Mouse (Mus musculus) erythroid progenitor cell, adult 5-6 weeks (primary cell): ENCODE data around the gene Il17d. TPM values are rescaled to one million over a fixed set of nuclear protein-coding genes. Genes with fewer than 3 reads are reported as not detected.

Source experiments
- ATAC-seq: replicated peaks from 2 replicates; pipeline ENCODE4 v1.8.0; 2016; ENCODE audit warnings: moderate number of reproducible peaks, mild to moderate bottlenecking, moderate TSS enrichment, inconsistent platforms; ENCODE audit not compliant: poor library complexity, low FRiP score, severe bottlenecking
- total RNA-seq, 2 experiments: library from RNA; stranded (forward) in 1 of 2; stranded (reverse) in 1 of 2; fragments of 150-400 nt in 1 of 2; fragments of 186-747, 209-891 nt in 1 of 2; gene quantifications; 2 replicates each; pipeline versions ENCODE4 v1.2.3 to v1.2.4; 2015 to 2017; ENCODE audit warnings: low replicate concordance in 2 of 2

Gene Il17d
- total RNA-seq (2015; ENCODE audit: low replicate concordance) = not detected in 2 replicates
- not detected in 2 replicates for total RNA-seq (2017; ENCODE audit: low replicate concordance)

DNA sequence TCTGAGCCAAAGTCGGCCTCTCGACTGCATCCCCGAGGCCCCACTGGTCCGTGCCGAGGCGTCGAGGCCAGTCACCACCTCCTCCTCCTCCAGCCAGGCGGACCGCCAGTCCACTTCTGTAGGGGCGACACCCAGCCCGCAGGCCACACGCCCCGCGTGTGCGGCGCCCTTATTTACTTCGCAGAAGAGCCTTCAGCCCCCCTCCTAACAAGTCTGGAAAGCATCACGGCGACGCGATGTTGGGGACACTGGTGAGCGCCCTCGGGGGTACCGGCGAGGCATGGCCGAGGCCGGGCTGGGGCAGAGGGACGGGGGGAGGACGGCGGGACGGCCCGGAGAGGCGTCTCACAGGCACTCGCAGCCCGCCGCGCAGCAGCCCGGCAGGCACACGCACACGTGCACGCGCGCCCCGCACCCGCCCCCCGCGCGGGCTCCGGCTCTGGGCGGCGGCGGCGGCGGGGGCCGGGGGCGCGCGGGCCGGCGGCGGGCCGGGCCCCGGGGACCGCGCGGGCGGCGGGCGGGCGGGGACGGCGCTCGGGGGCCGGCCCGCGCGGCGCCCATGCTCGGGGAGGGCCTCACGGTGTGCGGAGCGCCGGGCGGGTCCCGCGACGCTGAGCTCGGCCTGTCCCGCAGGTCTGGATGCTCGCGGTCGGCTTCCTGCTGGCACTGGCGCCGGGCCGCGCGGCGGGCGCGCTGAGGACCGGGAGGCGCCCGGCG lies at the start of gene Il17d:
Gene Il17d (plus strand): TSS at position 107 of the 717 bp plus-strand sequence.
- no peak for ATAC-seq

DNA sequence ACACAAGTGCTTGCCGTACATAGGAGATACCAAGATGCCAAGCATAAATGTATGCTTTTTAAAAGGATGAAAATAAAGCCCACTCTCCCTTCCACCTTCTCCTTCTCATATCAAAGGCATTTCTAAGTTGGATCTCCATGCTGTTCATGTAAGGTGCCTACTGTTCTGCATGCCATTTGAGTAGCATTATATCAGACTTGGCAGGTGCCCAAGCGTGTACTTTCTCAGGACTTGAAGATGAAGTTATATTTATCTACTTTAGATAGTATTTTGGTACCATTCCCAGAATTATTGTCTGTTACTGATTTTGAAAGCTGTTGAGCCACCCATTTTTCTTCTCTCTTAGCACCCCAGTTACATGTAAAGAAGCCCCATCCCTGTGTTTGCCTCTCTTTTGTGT lies 49.5 kb upstream of the Il17d start:
- no peak for ATAC-seq

DNA sequence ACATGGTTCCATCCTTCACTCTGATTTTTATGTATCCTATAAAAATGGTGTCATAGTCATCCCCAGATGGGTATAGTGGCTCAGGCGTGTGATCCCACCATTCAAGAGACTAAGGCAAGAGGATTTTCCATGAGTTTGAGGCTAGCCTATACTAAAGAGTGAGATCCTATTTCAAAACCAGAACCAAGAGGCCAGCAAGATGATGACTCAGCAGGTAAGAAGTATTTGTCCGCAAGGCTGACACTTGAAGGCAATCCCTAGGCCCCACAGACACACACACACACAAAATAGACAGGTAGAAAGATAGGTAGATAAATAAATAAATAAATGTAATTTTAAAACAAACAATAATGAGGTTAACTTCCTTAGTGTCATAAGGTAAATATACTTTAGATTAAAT lies 42.3 kb upstream of the Il17d start:
- no peak for ATAC-seq

DNA sequence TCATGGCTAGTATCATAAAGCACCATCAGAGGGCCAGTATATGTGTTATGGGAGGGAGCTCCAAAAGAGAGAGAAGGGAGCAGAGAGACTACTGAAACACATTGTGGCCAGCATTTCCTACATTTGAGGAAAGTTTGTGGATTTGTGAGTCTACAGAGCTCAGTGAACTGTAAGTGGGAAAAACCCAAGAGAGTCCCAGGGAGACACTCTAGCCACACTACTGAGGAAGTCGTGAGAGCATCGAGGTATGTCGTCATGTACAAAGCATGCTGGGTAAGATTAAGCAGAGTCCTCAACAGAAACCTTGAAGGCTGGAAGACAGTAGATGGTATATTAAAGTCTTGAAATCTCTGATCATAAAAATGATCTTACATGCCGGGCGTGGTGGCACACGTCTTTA lies 40.4 kb upstream of the Il17d start:
- ATAC-seq = no peak

DNA sequence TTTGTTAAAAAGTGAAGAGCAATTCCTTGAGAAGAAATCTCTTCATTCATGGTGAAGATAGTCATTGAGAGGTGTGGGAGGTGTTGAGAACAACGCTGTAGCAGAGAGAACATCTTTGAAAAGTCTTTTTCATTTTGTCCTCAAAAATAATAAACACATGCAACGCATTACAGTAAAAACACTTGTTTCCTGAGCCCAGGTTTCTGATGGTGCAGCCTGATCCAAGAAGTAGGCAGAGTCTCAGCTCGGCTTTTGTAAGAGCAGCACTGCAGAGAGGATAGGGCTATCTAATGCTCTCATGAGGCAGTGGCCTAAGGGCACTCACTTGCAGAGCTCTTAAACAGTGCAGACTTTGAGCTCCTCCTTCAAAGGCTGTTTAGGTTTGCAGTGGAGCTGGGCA lies 34.9 kb upstream of the Il17d start:
- ATAC-seq = no peak

GRCm38 (mm10) chr14:57493840-57494239 lies 30.7 kb upstream of the Il17d start:
- ATAC-seq = no peak

- no peak for ATAC-seq
Measured at GRCm38 (mm10) chr14:57503729-57504128, 20.8 kb upstream of the Il17d start.

DNA sequence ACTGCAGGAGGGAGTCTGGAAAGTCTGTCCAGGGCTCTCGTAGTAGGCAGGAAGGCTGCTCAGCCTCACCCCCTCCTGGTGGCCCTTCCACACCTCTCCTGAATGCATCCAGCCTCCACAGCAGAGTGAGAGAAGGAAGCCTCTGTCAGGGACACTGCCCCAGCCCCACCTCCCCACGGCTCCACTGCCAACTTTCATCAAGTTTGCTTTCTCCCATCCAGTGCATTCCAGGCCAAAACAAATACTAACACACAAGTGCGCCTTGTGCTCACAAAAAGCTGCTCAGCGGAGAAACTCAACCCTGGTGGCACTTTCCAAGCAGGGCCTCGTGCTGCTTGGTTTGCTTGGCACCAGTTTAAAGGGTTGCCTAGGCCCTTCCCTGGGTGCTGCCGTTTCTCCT lies 15.0 kb upstream of the Il17d start:
- no peak for ATAC-seq

- ATAC-seq = no peak
Measured at GRCm38 (mm10) chr14:57515156-57515762, 9.3 kb upstream of the Il17d start.

DNA sequence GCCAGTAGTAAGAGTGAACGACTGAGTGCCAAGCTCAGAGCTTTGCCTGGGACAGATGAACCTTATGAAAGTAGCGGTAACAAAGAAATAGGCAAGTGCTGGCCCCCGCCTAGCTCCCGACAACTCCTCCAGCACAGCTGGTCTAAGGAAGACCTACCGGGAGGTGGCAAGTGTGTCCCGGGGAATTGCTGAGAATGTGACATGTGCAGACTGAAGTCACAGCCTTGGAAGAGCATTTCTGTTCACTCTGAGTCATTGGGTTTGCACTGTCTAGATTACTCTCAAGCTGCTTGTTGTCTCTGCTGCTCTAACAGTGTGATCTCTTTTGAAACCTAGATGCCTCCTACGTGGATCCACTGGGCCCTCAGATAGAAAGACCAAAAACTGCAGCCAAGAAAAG lies 7.6 kb upstream of the Il17d start:
- ATAC-seq = no peak

GRCm38 (mm10) chr14:57523762-57524161 lies 815 bp upstream of the Il17d start:
- ATAC-seq = no peak

DNA sequence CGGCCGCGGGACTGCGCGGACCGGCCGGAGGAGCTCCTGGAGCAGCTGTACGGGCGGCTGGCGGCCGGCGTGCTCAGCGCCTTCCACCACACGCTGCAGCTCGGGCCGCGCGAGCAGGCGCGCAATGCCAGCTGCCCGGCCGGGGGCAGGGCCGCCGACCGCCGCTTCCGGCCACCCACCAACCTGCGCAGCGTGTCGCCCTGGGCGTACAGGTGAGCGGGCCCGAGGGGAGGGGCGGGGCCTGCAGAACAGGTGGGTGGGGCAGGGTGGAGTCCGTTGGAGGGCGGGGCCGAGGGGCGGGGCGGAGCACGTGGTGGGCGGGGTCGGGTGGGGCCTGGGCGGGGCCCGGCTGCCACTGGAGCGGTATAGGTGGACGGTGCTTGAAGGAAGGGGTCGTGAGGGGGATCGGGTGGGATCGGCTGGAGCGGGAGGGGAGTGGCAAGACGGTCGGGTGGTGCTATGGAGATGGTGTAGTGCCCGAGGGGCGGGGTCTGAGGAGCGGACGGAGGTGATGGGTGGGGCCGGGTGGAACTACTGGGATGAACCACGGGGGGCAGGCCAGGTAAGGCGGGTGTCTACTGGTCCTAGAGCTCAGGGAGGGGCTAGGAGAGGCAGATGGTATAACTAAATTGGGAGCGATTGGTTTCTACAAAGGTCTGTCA lies 942 bp downstream of the Il17d start:
- no peak for ATAC-seq

DNA sequence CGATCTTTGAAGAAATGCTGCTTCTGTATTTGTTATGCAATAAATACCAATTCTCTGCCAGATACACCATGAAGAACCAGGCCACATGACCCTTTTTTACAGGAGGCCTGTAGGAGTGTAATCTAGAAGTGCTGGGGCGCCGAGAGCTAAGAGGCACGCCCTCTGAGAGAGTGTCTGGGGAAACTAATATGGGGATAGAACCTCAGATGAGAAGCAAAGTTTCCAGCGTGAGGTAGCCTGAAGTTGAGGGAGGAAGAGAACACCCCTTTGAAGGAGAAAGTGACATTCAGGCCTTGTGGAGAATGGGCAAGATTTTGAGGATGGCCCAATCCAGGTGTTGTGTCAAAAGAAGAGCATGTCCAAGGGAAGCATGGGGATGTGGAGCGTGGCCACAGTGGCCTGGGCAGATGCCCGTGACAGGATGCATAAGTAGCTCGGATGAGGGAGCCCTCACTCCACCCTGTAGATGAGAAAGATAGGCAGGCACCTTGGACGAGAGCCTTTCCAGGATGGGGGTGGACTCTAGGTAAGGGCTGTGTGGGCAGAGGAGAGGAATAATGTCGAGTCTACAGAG lies 1.6 kb downstream of the Il17d start:
- no peak for ATAC-seq

- ATAC-seq = no peak
Measured at GRCm38 (mm10) chr14:57527122-57527521, 2.5 kb downstream of the Il17d start.

DNA sequence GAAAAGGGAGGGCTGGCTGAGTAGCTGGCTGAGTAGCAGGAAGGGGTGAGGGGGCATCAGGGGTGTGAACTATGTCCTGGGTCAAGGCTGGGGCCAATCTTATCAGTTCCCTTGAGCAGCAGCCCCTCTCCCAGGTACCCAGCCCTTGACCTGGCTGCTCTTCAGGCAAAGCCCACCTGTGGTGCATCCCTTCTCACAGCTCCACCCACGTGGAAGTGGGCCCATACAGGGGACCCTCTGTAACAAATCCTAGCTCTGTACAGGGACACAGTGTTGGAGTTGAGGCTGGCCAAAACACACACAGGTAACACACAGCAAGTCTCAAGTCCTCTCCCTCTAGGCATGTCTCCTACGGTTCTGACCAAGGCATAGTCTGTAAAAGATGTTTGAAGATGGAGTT lies 3.0 kb downstream of the Il17d start:
- ATAC-seq = no peak

DNA sequence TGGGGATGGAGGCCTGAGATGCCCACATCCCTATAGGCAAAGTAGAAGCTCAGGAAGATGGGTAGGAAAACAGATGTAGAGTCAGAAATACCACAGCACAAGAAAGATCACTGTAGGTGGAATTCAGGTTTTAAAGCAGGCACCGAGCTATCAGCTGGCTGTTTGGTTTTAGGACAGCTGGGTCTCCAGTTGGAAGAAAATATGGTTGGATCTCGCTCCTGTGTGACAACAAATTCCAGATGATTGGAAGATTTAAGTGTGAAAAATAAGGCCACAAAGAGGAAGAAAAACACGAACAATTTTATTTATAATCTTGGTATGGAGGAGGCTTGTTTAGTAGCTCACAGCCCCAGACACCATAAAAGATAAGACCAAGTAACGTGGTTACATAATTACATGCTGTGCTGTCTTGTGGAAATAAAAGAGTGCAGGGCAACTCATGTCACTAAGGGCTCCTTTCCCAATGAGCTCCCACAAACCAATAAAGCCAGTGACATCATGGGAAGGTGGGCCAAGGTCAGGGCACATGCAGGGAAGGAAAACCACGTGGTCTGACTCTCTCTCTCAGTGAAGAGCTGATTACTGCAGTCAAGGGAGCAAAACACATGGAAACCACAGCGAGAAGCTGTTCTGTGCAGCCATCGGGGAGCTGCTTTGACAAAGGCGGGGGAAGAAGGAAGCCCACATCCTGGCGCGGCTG lies 4.7 kb downstream of the Il17d start:
- no peak for ATAC-seq

DNA sequence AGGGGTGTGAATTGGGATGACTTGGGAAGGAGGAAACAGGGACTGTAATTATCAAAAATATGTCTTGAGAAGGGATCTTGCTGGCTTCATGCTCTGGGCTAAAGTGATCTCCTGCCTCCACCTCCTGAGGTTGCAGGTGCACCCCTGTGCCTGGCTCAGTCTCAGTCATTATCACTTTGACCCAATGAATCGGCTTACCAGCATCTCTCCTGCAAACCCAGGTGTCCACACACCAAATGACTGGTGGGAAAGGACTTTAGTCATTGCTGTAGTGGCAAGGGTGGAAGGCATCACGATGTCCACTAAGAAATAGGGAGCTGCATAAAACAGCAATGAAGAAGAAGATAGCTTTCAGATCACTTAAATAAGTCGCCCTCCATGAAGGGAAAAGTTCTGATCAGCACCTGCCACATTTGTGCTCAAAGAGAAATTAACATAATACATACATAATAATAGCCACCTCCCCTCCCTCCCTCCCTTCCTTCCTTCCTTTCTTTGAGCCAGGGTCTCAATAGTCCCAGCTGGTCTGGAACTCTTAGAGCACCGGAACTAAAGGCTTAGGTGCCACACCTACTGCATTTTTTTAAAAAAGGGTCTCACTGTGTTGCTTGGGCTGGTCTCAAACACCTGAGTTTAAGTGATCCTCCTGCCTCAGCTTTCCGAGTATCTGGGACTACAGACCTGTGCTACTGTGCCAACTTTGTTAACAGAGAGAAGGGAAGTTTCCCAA lies 5.4 kb downstream of the Il17d start:
- ATAC-seq = no peak

- no peak for ATAC-seq
Measured at GRCm38 (mm10) chr14:57532577-57532976, 8.0 kb downstream of the Il17d start.

- ATAC-seq = no peak
Measured at GRCm38 (mm10) chr14:57533214-57533613, 8.6 kb downstream of the Il17d start.

DNA sequence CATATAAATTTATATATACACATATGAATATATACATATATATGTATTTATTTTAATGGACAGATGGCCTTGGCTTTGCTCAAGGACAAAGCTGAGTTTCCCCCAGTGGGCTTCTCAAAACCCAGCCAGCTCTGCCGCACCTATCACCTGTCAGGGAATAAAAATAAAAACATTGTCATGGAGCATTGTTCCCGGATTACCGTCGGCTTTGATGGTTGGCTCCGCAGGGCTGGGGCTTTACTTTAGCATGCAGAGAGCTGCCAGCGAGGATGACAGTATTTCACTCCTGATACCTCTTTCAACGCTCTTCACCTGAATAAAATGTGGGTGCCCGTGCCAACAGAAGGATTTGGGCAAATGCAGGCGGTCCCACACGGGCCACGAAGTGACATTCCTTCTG lies 9.3 kb downstream of the Il17d start:
- ATAC-seq = no peak
